Mouse (Mus musculus): Measurements from ENCODE around the gene Slit3. TPM values are rescaled to one million over a fixed set of nuclear protein-coding genes. Genes with fewer than 3 reads are reported as not detected.

Gene Slit3
- polyA plus RNA-seq, 2 experiments = 0.20 to 0.23 TPM

DNA sequence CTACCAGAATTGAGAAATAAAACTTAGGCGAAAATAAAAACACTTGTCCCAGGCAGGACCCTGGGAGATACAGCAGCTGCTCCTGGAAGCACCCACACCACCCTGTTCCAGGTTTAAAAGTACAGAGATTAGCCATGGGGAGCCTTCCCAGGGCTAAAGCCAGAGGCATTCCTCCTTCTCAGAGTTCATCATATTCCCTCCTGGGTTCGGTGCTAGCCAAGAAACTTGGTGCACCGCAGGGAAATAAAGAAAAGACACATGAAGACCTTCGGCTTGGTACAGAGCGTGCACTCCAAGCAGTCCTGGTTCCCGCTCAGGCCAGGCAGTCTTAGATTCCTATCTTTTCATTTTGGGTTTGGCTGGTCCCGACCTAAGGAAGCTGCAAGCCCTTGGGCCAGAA is 167.0 kb downstream of the Slit3 start:
- no peak for TF ChIP-seq CTCF (IDR thresholded peaks at IDR 0.05; ENCODE audit: low read depth)
- TF ChIP-seq EP300 (IDR thresholded peaks at IDR 0.05; ENCODE audit: low read depth) = no peak
- DNase-seq (ENCODE audit: low read depth in 3 of 3, low spot score in 3 of 3) (no peak), ATAC-seq (ENCODE audit: insufficient read depth) (no peak)
- Histone ChIP-seq H3K36me3 (replicated peaks; ENCODE audit: control insufficient read depth, insufficient read depth, low read depth) (no peaks in the 10 kb centered on the region), H3K9me3 (ENCODE audit: control insufficient read depth, low read length) (no peaks in the 10 kb centered on the region), H3K27ac (no peak overlapping the region), H3K4me2 (ENCODE audit: low read depth) (no peak overlapping the region), H3K4me1 (replicated peaks; ENCODE audit: control insufficient read depth in 2 of 2, insufficient read depth in 2 of 2, low read length in 1 of 2) (no peaks in the 10 kb centered on the region), H3K9ac (replicated peaks) (no peak overlapping the region), H3K4me3 (ENCODE audit: insufficient read depth in 1 of 2, low read depth in 2 of 2, low read length in 2 of 2) (no peak overlapping the region), H3K27me3 (ENCODE audit: control insufficient read depth, insufficient read depth, low read length) (no peaks in the 10 kb centered on the region)
- 72% methylated on average over 7 of the region's 7 CpGs for WGBS (ENCODE audit: insufficient replicate concordance)

DNA sequence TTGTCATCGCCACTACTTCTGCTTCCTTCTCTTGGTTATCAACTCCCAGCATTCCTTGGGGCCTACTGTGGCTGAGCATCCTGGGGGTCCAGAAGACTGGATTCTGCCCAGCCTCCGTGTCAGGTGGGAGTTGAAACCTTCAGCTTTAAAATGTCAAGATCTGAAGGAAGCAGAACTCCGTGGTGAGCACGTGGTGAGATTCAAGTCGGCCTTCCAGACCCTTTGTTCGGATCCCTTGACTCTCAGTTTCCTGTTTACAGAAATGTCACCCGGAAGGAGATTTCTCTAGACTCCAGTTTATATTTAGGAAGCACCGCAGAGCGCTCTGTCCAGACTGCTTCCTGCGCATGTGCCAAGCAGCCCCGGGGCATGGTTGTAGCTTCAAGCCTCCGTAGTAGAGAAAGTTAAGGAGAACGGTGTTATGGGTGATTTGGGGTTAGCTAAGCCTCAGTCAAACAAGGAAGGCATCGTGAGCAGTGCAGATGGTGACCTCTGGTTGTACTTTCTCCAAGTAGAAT is 167.8 kb downstream of the Slit3 start:
- DNase-seq (ENCODE audit: low read depth in 3 of 3, low spot score in 3 of 3) = no peak
- Histone ChIP-seq H3K4me1 (replicated peaks; ENCODE audit: control insufficient read depth in 2 of 2, insufficient read depth in 2 of 2, low read length in 1 of 2) (no peaks in the 10 kb centered on the region), H3K9ac (replicated peaks) (no peak overlapping the region), H3K4me3 (ENCODE audit: insufficient read depth in 1 of 2, low read depth in 2 of 2, low read length in 2 of 2) (no peak overlapping the region), H3K9me3 (ENCODE audit: control insufficient read depth, low read length) (no peaks in the 10 kb centered on the region), H3K27ac (no peak overlapping the region), H3K4me2 (ENCODE audit: low read depth) (no peak overlapping the region), H3K27me3 (ENCODE audit: control insufficient read depth, insufficient read depth, low read length) (no peaks in the 10 kb centered on the region), H3K36me3 (replicated peaks; ENCODE audit: control insufficient read depth, insufficient read depth, low read depth) (no peaks in the 10 kb centered on the region)
- TF ChIP-seq EP300 (IDR thresholded peaks at IDR 0.05; ENCODE audit: low read depth) = no peak
- no peak for TF ChIP-seq CTCF (IDR thresholded peaks at IDR 0.05; ENCODE audit: low read depth)
- 41% methylated on average over 14 of the region's 14 CpGs for WGBS (ENCODE audit: insufficient replicate concordance)
- no peak for ATAC-seq (ENCODE audit: insufficient read depth)

DNA sequence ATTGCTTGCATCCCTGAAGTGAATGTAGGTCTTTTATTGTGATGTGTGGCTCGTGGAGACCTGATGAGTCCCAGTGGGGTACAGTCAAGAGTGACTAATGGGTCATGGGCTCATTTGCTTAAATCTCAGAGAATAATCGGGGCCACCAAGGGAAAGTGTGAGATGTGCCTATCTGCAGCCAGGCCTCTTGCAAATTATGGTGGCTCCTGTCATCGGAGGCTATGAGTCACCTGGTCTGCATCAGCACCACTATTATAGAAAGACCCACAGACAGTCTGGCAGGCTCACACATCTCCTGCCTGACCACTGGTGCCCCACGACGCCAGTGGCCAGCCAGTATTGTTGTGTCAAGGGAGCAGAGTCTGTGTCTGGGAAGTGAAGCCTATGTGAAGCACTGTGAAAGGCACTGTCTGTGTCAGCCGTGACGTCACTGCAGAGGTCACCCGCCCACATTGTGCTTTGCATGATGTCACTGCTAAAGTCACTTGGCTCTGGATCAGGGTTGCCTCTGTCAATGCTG is 171.3 kb downstream of the Slit3 start:
- Histone ChIP-seq H3K27ac (no peak overlapping the region), H3K27me3 (ENCODE audit: control insufficient read depth, insufficient read depth, low read length) (no peaks in the 10 kb centered on the region), H3K4me2 (ENCODE audit: low read depth) (no peak overlapping the region), H3K9ac (replicated peaks) (no peak overlapping the region), H3K4me1 (replicated peaks; ENCODE audit: control insufficient read depth in 2 of 2, insufficient read depth in 2 of 2, low read length in 1 of 2) (no peaks in the 10 kb centered on the region), H3K9me3 (ENCODE audit: control insufficient read depth, low read length) (no peaks in the 10 kb centered on the region), H3K36me3 (replicated peaks; ENCODE audit: control insufficient read depth, insufficient read depth, low read depth) (no peaks in the 10 kb centered on the region), H3K4me3 (ENCODE audit: insufficient read depth in 1 of 2, low read depth in 2 of 2, low read length in 2 of 2) (no peak overlapping the region)
- WGBS (ENCODE audit: insufficient replicate concordance) = 59% methylated on average over 8 of the region's 8 CpGs
- TF ChIP-seq EP300 (IDR thresholded peaks at IDR 0.05; ENCODE audit: low read depth) (no peak), CTCF (IDR thresholded peaks at IDR 0.05; ENCODE audit: low read depth) (no peak)
- ATAC-seq (ENCODE audit: insufficient read depth) = no peak
- DNase-seq (ENCODE audit: low read depth in 3 of 3, low spot score in 3 of 3) = no peak

DNA sequence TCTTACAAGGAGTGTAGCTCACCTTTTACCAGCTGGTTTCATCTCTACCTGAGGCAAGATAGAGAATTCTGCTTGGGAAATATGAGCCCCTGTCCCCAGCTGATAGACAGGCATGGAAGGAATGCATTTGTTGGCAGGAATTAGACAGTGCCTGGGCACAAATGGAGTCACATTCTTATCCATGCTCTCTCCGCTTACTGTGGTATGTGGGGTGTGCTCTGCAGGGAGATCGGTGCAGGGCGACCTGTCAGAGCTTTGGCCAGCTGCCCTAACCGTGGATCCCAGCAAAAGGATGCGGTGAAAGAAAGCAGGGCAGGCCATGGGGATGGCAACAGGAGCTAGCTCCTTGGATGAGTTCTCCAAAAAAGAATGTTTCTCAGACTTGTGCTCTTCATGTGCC is 172.2 kb downstream of the Slit3 start:
- ATAC-seq (ENCODE audit: insufficient read depth) (no peak), DNase-seq (ENCODE audit: low read depth in 3 of 3, low spot score in 3 of 3) (no peak)
- Histone ChIP-seq H3K4me2 (ENCODE audit: low read depth) (no peak overlapping the region), H3K4me3 (ENCODE audit: insufficient read depth in 1 of 2, low read depth in 2 of 2, low read length in 2 of 2) (no peak overlapping the region), H3K4me1 (replicated peaks; ENCODE audit: control insufficient read depth in 2 of 2, insufficient read depth in 2 of 2, low read length in 1 of 2) (no peaks in the 10 kb centered on the region), H3K27me3 (ENCODE audit: control insufficient read depth, insufficient read depth, low read length) (no peaks in the 10 kb centered on the region), H3K36me3 (replicated peaks; ENCODE audit: control insufficient read depth, insufficient read depth, low read depth) (no peaks in the 10 kb centered on the region), H3K9me3 (ENCODE audit: control insufficient read depth, low read length) (no peaks in the 10 kb centered on the region), H3K9ac (replicated peaks) (no peak overlapping the region), H3K27ac (no peak overlapping the region)
- WGBS (ENCODE audit: insufficient replicate concordance) = 72% methylated on average over 5 of the region's 5 CpGs
- TF ChIP-seq CTCF (IDR thresholded peaks at IDR 0.05; ENCODE audit: low read depth) = no peak
- no peak for TF ChIP-seq EP300 (IDR thresholded peaks at IDR 0.05; ENCODE audit: low read depth)

DNA sequence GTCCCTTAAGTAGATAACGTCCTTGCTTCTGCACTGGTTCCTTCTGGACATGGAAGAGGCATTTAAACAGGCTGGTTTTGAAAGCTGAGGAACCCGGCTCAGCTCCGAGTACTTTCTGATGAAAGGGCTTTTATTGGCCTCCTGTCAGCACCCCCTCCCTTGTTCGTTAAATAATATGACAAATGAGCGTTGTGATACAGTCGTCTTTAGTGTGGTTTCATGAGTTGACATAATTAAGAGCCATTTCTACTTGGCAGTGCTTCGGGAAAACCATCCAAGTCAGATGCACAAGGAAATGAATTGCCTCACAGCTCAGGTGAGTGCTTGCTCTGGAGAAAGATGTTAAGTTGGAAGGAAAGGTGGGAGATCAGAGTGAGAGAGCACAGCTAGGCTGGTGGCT is 173.6 kb downstream of the Slit3 start:
- Histone ChIP-seq H3K27me3 (ENCODE audit: control insufficient read depth, insufficient read depth, low read length) (no peaks in the 10 kb centered on the region), H3K4me2 (ENCODE audit: low read depth) (no peak overlapping the region), H3K9ac (replicated peaks) (no peak overlapping the region), H3K4me3 (ENCODE audit: insufficient read depth in 1 of 2, low read depth in 2 of 2, low read length in 2 of 2) (no peak overlapping the region), H3K4me1 (replicated peaks; ENCODE audit: control insufficient read depth in 2 of 2, insufficient read depth in 2 of 2, low read length in 1 of 2) (no peaks in the 10 kb centered on the region), H3K27ac (no peak overlapping the region), H3K9me3 (ENCODE audit: control insufficient read depth, low read length) (no peaks in the 10 kb centered on the region), H3K36me3 (replicated peaks; ENCODE audit: control insufficient read depth, insufficient read depth, low read depth) (no peaks in the 10 kb centered on the region)
- WGBS (ENCODE audit: insufficient replicate concordance) = 49% methylated on average over 7 of the region's 7 CpGs
- TF ChIP-seq CTCF (IDR thresholded peaks at IDR 0.05; ENCODE audit: low read depth) (no peak), EP300 (IDR thresholded peaks at IDR 0.05; ENCODE audit: low read depth) (no peak)
- DNase-seq (ENCODE audit: low read depth in 3 of 3, low spot score in 3 of 3) = no peak
- ATAC-seq (ENCODE audit: insufficient read depth) = no peak

Data from liver, embryonic 14.5 days (tissue).